Mouse (Mus musculus): ENCODE measurements around the gene Cdk5.

Gene Cdk5

GRCm38 (mm10) chr5:24427981-24428402, 4.7 kb upstream of the Cdk5 start:
- DNase-seq (ENCODE audit: low spot score): peak; percentile 73

- no peak for DNase-seq (ENCODE audit: low spot score)
These were observed 3.9 kb upstream of the Cdk5 start for GRCm38 (mm10) chr5:24427285-24427633.

- no peak for DNase-seq (ENCODE audit: low spot score)
These were observed 3.4 kb upstream of the Cdk5 start for GRCm38 (mm10) chr5:24426556-24427284.

- no peak for DNase-seq (ENCODE audit: low spot score)
These were observed 2.7 kb upstream of the Cdk5 start for GRCm38 (mm10) chr5:24426037-24426432.

- peak; percentile 44 for DNase-seq (ENCODE audit: low spot score)
These were observed 2.2 kb upstream of the Cdk5 start for GRCm38 (mm10) chr5:24425421-24426036.

- peak; percentile 85 for DNase-seq (ENCODE audit: low spot score)
These were observed 1.6 kb upstream of the Cdk5 start for GRCm38 (mm10) chr5:24424861-24425411.

GRCm38 (mm10) chr5:24424004-24424781, 863 bp upstream of the Cdk5 start:
- DNase-seq (ENCODE audit: low spot score): no peak

GRCm38 (mm10) chr5:24420381-24420780, 2.9 kb downstream of the Cdk5 start:
- no peak for DNase-seq (ENCODE audit: low spot score)

- DNase-seq (ENCODE audit: low spot score): no peak
These were observed 5.7 kb downstream of the Cdk5 start for GRCm38 (mm10) chr5:24417587-24417986.

- peak; percentile 68 for DNase-seq (ENCODE audit: low spot score)
These were observed 7.1 kb downstream of the Cdk5 start for GRCm38 (mm10) chr5:24416222-24416736.

GRCm38 (mm10) chr5:24413938-24414337, 9.4 kb downstream of the Cdk5 start:
- no peak for DNase-seq (ENCODE audit: low spot score)

- DNase-seq (ENCODE audit: low spot score): no peak
These were observed 10.2 kb downstream of the Cdk5 start, which contains the start of gene Asic3 for GRCm38 (mm10) chr5:24413042-24413693. Gene Asic3 (plus strand): TSS chr5:24413392.

GRCm38 (mm10) chr5:24412063-24412462, 11.3 kb downstream of the Cdk5 start:
- no peak for DNase-seq (ENCODE audit: low spot score)

GRCm38 (mm10) chr5:24409466-24409865, 13.9 kb downstream of the Cdk5 start:
- no peak for DNase-seq (ENCODE audit: low spot score)

GRCm38 (mm10) chr5:24408651-24409050, 14.7 kb downstream of the Cdk5 start:
- DNase-seq (ENCODE audit: low spot score): no peak

- DNase-seq (ENCODE audit: low spot score): no peak
These were observed 17.9 kb downstream of the Cdk5 start for GRCm38 (mm10) chr5:24405389-24405876.

GRCm38 (mm10) chr5:24404594-24405360, 18.6 kb downstream of the Cdk5 start:
- no peak for DNase-seq (ENCODE audit: low spot score)

GRCm38 (mm10) chr5:24401969-24402368, 21.4 kb downstream of the Cdk5 start:
- no peak for DNase-seq (ENCODE audit: low spot score)

GRCm38 (mm10) chr5:24400911-24401605, 22.3 kb downstream of the Cdk5 start:
- DNase-seq (ENCODE audit: low spot score): no peak

GRCm38 (mm10) chr5:24400362-24400761, 23.0 kb downstream of the Cdk5 start:
- DNase-seq (ENCODE audit: low spot score): no peak
